Mouse (Mus musculus) left cerebral cortex, postnatal 36 days (tissue): ENCODE results near the gene Rgs10. TPM values are rescaled to one million over a fixed set of nuclear protein-coding genes. Genes with fewer than 3 reads are reported as not detected.

Experiments used
- DNase-seq, 2 experiments: peaks; one replicate each; pipeline ENCODE4 v3.0.0; 2021 to 2022; ENCODE audit warnings: low spot score in 2 of 2, mixed read lengths in 1 of 2
- intact Hi-C: fragments of 180-260 bp; cut with DNase I; formaldehyde crosslinking; loops from one replicate; pipeline ENCODE4 v1.15.1; 2025
- total RNA-seq, 2 experiments: library from RNA; stranded (reverse); gene quantifications; 2 replicates each; pipeline ENCODE4 v1.2.3; 2021

Rgs10 gene
- total RNA-seq, 2 experiments from 2014 or later, result 47.8 to 50.1 TPM

- DNase-seq, result no peak
- intact Hi-C loops, result no loop called here
Measured at GRCm38 (mm10) chr7:128414433-128414832, 4.1 kb downstream of the Rgs10 start.

GRCm38 (mm10) chr7:128412071-128412833 is 6.3 kb downstream of the Rgs10 start:
- intact Hi-C loops, result no loop called here

GRCm38 (mm10) chr7:128410708-128411413 is 7.7 kb downstream of the Rgs10 start:
- intact Hi-C loops, result no loop called here
- DNase-seq, result no peak

More at GRCm38 (mm10) chr7:128412071-128412833, 6.3 kb downstream of the Rgs10 start:
- DNase-seq, result no peak

- intact Hi-C loops, result no loop called here
- no peak for DNase-seq
Measured at GRCm38 (mm10) chr7:128408265-128408664, 10.3 kb downstream of the Rgs10 start.

- DNase-seq, result no peak
- intact Hi-C loops, result no loop called here
Measured at GRCm38 (mm10) chr7:128403988-128404387, 14.6 kb downstream of the Rgs10 start.

GRCm38 (mm10) chr7:128403586-128403985 is 15.0 kb downstream of the Rgs10 start:
- no peak for DNase-seq
- intact Hi-C loops, result no loop called here

- DNase-seq, result no peak
- intact Hi-C loops, result no loop called here
Measured at GRCm38 (mm10) chr7:128403128-128403527, 15.4 kb downstream of the Rgs10 start.

- intact Hi-C loops, result no loop called here
- DNase-seq, result no peak
Measured at GRCm38 (mm10) chr7:128402577-128402976, 16.0 kb downstream of the Rgs10 start.

GRCm38 (mm10) chr7:128398664-128399063 is 19.9 kb downstream of the Rgs10 start:
- intact Hi-C loops, result no loop called here
- no peak for DNase-seq

- DNase-seq, result no peak
- intact Hi-C loops, result no loop called here
Measured at GRCm38 (mm10) chr7:128397066-128397465, 21.5 kb downstream of the Rgs10 start.

- intact Hi-C loops, result no loop called here
- no peak for DNase-seq
Measured at GRCm38 (mm10) chr7:128393756-128394155, 24.8 kb downstream of the Rgs10 start.

- no peak for DNase-seq
- intact Hi-C loops, result no loop called here
Measured at GRCm38 (mm10) chr7:128392972-128393314, 25.6 kb downstream of the Rgs10 start.

- peak in 1 of 2 experiments; percentile 30 for DNase-seq
- intact Hi-C loops, result no loop called here
Measured at GRCm38 (mm10) chr7:128392071-128392971, 26.2 kb downstream of the Rgs10 start.

GRCm38 (mm10) chr7:128391267-128392057 is 27.1 kb downstream of the Rgs10 start:
- intact Hi-C loops, result no loop called here
- DNase-seq, result no peak

- peak in 1 of 2 experiments; percentile 16 for DNase-seq
- intact Hi-C loops, result no loop called here
Measured at GRCm38 (mm10) chr7:128388968-128389367, 29.6 kb downstream of the Rgs10 start.

- DNase-seq, result no peak
- intact Hi-C loops, result no loop called here
Measured at GRCm38 (mm10) chr7:128383726-128384463, 34.7 kb downstream of the Rgs10 start.

GRCm38 (mm10) chr7:128383189-128383725 is 35.3 kb downstream of the Rgs10 start:
- intact Hi-C loops, result no loop called here
- no peak for DNase-seq

- intact Hi-C loops, result no loop called here
- no peak for DNase-seq
Measured at GRCm38 (mm10) chr7:128382527-128382860, 36.1 kb downstream of the Rgs10 start.
